In genomic region chr10:81575695-81576094, GRCm38 (mm10) we compare ENCODE assay signal across 1 mouse cellular context.
TF ChIP-seq lines count a peak whose summit lies in the region.

No protein-coding gene starts in this region.

TF ChIP-seq in MEL, 35 proteins besides CTCF, POLR2A, EP300 and RAD21:
- no peak for TF ChIP-seq RCOR1 (IDR thresholded peaks at IDR 0.05; ENCODE audit: low read depth, low read length)
- TF ChIP-seq JUND (IDR thresholded peaks at IDR 0.05; ENCODE audit: low read depth, low read length), result no peak
- no peak for TF ChIP-seq GABPA (IDR thresholded peaks at IDR 0.05; ENCODE audit: low read depth, low read length)
- TF ChIP-seq ZKSCAN1 (IDR thresholded peaks at IDR 0.05; ENCODE audit: low read depth, low read length), result no peak
TF ChIP-seq in MEL: peak in this region for 0.
